Mouse (Mus musculus) C2C12 (cell line): ENCODE data around the gene Ifngr1.

Experiments used
- CEBPB ChIP-seq: IDR thresholded peaks from one replicate; pipeline ENCODE4 v1.6.1; 2011; ENCODE audit warnings: low read depth, mild to moderate bottlenecking, control low read depth, moderate library complexity
- CTCF ChIP-seq: IDR thresholded peaks from one replicate; pipeline ENCODE4 v1.5.1; 2011; ENCODE audit not compliant: control insufficient read depth, insufficient read depth, insufficient read length
- MYOD1 ChIP-seq: IDR thresholded peaks from one replicate; pipeline ENCODE4 v1.6.1; 2011; ENCODE audit warnings: low read depth; ENCODE audit not compliant: control insufficient read depth, insufficient read length

DNA sequence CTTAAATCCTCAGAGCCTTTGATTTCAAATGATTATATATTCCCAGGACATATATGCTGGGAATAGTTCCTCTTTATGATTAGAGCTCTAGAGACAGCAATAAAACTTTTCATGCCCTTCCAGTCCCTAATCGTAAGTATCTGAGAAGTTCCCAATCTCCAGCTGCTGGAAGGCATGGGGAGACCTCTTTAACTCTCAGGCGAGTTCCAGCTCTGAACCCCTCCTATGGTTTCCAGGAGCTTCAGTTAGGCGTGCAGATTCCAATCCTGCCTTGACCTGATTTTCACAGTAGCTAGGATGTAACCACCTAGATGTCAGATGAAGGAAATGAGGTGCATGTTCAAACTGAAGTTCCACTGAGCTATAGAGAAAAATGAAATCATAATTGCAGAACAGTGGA, 807 bp downstream of the Ifngr1 start:
- no peak for TF ChIP-seq CTCF
- no peak for TF ChIP-seq CEBPB
- TF ChIP-seq MYOD1, result no peak
